Mouse (Mus musculus): ENCODE measurements at regions not wholly inside any gene's neighbourhood (a gene's known extent, or its start where the extent isn't known, plus 50 kb on each side); places are given as distances from the start of the nearest gene placed in this dataset.

DNA sequence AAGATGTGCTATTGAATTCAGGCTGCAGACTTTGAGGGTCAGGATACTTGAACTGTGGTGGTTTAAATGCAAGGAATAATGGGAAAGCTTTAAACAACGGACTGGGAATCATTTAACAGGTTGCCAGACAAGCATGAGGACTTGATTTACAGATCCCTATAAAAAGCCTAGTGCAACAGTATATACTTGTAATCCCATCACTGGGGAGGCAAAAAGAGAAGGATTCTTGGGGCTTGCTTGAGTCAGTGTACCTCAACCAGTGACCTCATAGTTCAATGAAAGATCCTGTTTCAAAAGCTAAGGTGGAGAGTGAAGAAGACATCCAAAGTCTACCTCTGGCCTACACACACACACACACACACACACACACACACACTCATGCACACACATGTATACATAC lies 99.8 kb downstream of the Lrrn1 start:
- H3K27me3 ChIP-seq (replicated peaks), result no peaks in the 10 kb centered on the region
- no peaks in the 10 kb centered on the region for H3K36me3 ChIP-seq
- H3K4me1 ChIP-seq, result no peaks in the 10 kb centered on the region
- H3K4me2 ChIP-seq, result no peak overlapping the region
- no peak overlapping the region for H3K9ac ChIP-seq
- no peak overlapping the region for H3K27ac ChIP-seq
- no peaks in the 10 kb centered on the region for H3K9me3 ChIP-seq
- 63% methylated on average over 1 of the region's 1 CpGs for WGBS
- no peak for ATAC-seq (ENCODE audit: insufficient read depth, low FRiP score, low read depth)
- H3K4me3 ChIP-seq (replicated peaks), result no peak overlapping the region

DNA sequence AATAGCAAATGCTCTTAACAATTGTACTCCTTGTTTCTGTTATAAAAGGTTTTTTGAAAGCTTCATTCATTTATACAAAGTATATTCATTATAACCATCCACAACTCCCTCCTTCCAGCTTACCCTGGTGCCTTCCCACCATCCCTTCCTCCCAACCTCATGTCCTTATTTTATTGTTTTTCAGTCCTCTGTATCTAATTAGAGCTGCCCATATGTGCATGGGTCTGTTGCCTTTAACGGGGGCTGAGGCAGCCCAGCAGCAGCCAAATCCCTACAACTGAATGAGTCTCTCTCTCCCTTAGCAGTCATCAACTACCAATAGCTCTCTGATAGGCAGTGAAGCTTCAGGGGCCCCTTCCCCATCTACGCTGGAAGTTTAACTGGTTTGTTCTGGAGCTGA lies 116.2 kb downstream of the Lrrn1 start:
- ATAC-seq (ENCODE audit: insufficient read depth, low FRiP score, low read depth), result no peak
- Histone ChIP-seq H3K27ac (no peak overlapping the region), H3K27me3 (replicated peaks) (no peaks in the 10 kb centered on the region), H3K9me3 (no peaks in the 10 kb centered on the region), H3K9ac (no peak overlapping the region), H3K4me3 (replicated peaks) (no peak overlapping the region), H3K4me2 (no peak overlapping the region), H3K36me3 (no peaks in the 10 kb centered on the region), H3K4me1 (no peaks in the 10 kb centered on the region)
- 80% methylated on average over 2 of the region's 2 CpGs for WGBS

DNA sequence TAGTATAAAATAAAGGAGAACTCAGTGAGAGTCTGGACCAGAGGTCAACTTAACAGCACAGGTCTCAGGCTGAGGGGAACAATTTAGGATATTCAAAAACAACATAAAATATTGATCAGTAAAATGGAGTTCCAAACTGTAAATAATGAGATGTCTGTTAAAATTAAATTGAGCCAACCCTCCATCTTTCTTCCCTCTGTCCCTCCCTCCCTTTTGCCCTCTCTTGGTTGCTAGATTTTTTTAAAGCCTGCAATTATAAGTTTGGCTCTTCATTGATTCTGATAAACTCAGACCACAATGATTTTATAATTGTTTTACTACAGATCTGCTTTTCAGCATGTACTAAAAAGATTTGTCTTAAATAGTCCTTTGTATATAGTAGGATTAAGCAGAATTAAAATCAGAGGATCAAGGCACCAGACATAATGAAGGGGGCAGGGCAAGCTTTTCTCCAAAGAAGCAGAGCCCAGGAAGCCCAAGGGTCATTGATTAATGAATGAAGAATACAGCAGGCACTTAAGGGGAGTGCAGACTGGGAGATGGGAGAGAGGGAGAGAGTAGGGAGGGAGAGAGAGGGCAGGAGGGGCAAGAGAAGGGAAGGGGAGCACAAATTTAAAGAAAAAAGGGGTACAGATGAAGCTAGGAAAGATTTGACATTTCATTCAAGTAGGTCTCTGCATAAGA lies 124.4 kb downstream of the Lrrn1 start:
- Histone ChIP-seq H3K36me3 (no peaks in the 10 kb centered on the region), H3K9me3 (no peaks in the 10 kb centered on the region), H3K4me2 (no peak overlapping the region), H3K9ac (no peak overlapping the region), H3K27me3 (replicated peaks) (no peaks in the 10 kb centered on the region), H3K4me3 (replicated peaks) (no peak overlapping the region), H3K27ac (no peak overlapping the region), H3K4me1 (no peaks in the 10 kb centered on the region)
- no peak for ATAC-seq (ENCODE audit: insufficient read depth, low FRiP score, low read depth)

DNA sequence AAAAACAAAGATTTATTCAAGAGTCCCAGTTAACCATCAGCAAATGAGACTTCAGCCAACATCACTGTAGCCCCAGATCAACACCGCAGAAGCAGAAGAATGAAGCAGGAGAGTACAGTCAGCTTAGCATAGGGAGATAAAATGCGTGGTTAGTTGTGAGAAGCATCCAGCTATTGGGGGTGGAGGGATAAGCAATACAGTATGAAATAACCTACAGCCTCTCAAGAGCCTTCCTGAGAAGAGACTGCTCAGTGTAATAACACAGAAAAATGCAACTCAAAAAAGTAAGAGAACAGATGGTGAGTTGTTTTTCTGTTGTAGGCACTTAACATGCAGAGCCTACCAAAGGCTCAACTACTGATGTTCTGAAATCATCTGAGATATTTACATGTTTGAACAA lies 128.2 kb downstream of the Lrrn1 start:
- Histone ChIP-seq H3K27me3 (replicated peaks) (no peaks in the 10 kb centered on the region), H3K4me1 (no peaks in the 10 kb centered on the region), H3K36me3 (no peaks in the 10 kb centered on the region), H3K27ac (no peak overlapping the region), H3K4me3 (replicated peaks) (no peak overlapping the region), H3K9ac (no peak overlapping the region), H3K9me3 (no peaks in the 10 kb centered on the region), H3K4me2 (no peak overlapping the region)
- ATAC-seq (ENCODE audit: insufficient read depth, low FRiP score, low read depth), result no peak
- 83% methylated on average over 2 of the region's 2 CpGs for WGBS

DNA sequence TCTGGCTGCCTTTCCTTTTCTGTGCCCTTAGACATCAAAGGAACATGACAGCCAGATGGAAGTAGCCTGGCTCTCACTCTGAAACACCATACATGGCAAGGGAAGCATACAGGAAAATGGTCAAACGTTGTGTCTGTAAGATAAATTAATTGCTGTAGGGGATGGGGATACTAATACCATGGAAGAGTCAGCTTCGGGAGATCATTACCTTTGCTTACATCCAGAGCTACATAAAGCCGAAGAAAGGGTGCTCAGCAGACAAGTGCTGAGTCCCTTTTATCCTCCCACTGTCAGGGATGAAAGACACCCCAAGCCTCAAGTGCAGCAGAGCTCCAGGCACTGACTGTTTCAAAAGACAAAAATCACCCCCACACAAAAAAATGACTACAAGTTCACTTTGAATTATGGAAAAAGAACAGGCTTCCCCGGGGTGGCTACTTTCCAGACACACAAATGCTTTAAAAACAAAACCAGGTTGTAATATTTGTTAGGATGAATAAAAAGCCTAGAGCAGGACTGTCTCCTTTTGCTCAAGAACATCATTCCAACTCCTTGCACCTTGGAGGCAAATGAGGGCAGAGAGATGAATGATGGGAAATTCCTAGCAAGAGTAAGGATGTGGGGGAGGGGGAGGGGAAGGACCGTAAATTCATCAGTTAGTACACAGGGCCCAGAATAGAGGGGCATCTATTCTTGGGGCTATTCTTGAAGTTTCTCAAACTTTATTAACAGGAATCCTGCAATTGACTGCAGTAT lies 131.6 kb downstream of the Lrrn1 start:
- Histone ChIP-seq H3K4me3 (replicated peaks) (no peak overlapping the region), H3K27me3 (replicated peaks) (no peaks in the 10 kb centered on the region), H3K4me2 (no peak overlapping the region), H3K9me3 (no peaks in the 10 kb centered on the region), H3K27ac (no peak overlapping the region), H3K4me1 (no peaks in the 10 kb centered on the region), H3K36me3 (no peaks in the 10 kb centered on the region), H3K9ac (no peak overlapping the region)
- ATAC-seq (ENCODE audit: insufficient read depth, low FRiP score, low read depth), result no peak
- WGBS, result 43% methylated on average over 5 of the region's 5 CpGs

DNA sequence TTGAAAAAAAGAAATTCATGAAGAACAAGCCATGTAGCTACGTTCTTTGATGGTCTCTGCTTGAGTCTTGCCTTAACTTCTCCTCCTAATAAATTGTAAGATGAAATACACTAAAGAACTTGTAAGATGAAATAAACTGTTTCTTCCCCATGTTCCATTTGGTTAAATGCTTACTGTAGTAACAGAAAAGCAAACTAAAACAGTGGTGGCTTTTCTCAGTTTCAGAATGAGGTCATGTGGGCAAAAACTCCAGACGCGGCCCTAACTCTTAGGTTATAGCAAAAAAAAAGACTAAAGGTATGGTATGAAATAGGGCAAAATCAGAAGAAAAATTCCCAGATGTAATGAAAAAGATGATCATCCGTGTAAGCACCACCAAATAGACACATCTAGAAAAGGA lies 169.7 kb downstream of the Lrrn1 start:
- no peak overlapping the region for H3K27ac ChIP-seq
- no peaks in the 10 kb centered on the region for H3K36me3 ChIP-seq
- no peaks in the 10 kb centered on the region for H3K4me1 ChIP-seq
- no peak overlapping the region for H3K4me3 ChIP-seq (replicated peaks)
- H3K9me3 ChIP-seq, result no peaks in the 10 kb centered on the region
- H3K4me2 ChIP-seq, result no peak overlapping the region
- H3K9ac ChIP-seq, result no peak overlapping the region
- ATAC-seq (ENCODE audit: insufficient read depth, low FRiP score, low read depth), result no peak
- 78% methylated on average over 4 of the region's 4 CpGs for WGBS
- H3K27me3 ChIP-seq (replicated peaks), result no peaks in the 10 kb centered on the region

DNA sequence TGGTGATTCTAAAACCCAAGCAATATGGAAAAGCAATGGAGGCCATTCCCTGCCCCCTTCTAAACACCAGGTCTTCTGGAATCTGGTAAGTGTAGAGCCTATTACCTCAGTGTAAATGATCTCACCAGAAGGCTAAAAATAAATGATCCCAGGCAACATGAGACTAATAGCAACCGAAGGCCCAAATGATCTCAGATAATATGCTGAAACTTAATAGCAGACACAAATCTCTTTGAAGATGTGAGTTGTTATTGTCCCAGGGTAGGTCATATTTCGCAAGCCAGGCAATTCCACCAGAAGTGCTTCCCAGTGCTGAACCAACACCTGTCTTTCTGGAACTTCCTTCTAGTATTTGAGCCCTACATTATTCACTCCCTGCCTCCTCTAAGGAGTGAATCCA lies 178.6 kb downstream of the Lrrn1 start:
- no peaks in the 10 kb centered on the region for H3K9me3 ChIP-seq
- H3K4me1 ChIP-seq, result no peaks in the 10 kb centered on the region
- no peak for ATAC-seq (ENCODE audit: insufficient read depth, low FRiP score, low read depth)
- H3K9ac ChIP-seq, result no peak overlapping the region
- no peaks in the 10 kb centered on the region for H3K36me3 ChIP-seq
- H3K27ac ChIP-seq, result no peak overlapping the region
- no peak overlapping the region for H3K4me3 ChIP-seq (replicated peaks)
- 49% methylated on average over 2 of the region's 2 CpGs for WGBS
- H3K27me3 ChIP-seq (replicated peaks), result no peaks in the 10 kb centered on the region
- H3K4me2 ChIP-seq, result no peak overlapping the region

DNA sequence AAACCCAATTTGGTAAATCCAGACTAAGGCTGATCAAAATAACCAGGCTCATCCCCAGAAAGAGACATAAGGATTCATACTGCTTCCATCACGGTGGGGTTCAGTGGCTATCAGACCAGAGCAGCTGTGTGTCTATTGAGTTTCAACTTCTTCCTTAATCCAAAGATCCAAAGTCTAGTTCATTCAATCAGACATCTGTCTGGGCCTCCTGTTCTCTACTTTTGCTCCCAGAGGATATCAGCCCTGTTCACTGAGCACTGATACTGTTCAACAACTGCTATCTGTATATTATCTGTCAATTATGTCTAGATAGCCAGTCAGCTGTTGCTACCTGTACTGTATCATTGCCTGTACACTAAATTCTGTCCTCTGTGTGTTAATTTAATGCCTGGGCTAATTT lies 179.0 kb downstream of the Lrrn1 start:
- H3K9me3 ChIP-seq, result no peaks in the 10 kb centered on the region
- H3K4me1 ChIP-seq, result no peaks in the 10 kb centered on the region
- 79% methylated on average over 1 of the region's 1 CpGs for WGBS
- no peak overlapping the region for H3K9ac ChIP-seq
- no peak for ATAC-seq (ENCODE audit: insufficient read depth, low FRiP score, low read depth)
- H3K4me3 ChIP-seq (replicated peaks), result no peak overlapping the region
- H3K36me3 ChIP-seq, result no peaks in the 10 kb centered on the region
- no peak overlapping the region for H3K27ac ChIP-seq
- H3K27me3 ChIP-seq (replicated peaks), result no peaks in the 10 kb centered on the region
- no peak overlapping the region for H3K4me2 ChIP-seq

DNA sequence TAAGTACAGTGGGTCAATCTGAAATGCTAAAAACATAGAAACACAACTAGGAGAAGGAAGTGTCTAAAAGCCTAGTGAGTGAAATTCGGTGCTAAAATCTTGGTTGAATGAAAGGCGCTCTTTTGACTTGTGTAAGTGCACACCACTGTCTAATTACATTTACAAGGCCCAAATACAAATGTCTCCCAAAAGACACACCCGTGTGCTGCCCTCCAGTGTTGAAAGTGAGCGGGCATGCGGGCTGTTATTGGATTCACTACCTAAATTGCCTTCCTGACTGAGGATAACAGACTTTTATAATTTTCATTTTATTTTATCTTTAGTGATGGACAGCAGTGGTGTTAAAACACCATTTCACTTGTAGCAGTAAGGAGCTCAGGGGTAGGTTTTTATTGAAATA lies 180.8 kb downstream of the Lrrn1 start:
- WGBS, result 79% methylated on average over 5 of the region's 5 CpGs
- Histone ChIP-seq H3K27me3 (replicated peaks) (no peaks in the 10 kb centered on the region), H3K36me3 (no peaks in the 10 kb centered on the region)

DNA sequence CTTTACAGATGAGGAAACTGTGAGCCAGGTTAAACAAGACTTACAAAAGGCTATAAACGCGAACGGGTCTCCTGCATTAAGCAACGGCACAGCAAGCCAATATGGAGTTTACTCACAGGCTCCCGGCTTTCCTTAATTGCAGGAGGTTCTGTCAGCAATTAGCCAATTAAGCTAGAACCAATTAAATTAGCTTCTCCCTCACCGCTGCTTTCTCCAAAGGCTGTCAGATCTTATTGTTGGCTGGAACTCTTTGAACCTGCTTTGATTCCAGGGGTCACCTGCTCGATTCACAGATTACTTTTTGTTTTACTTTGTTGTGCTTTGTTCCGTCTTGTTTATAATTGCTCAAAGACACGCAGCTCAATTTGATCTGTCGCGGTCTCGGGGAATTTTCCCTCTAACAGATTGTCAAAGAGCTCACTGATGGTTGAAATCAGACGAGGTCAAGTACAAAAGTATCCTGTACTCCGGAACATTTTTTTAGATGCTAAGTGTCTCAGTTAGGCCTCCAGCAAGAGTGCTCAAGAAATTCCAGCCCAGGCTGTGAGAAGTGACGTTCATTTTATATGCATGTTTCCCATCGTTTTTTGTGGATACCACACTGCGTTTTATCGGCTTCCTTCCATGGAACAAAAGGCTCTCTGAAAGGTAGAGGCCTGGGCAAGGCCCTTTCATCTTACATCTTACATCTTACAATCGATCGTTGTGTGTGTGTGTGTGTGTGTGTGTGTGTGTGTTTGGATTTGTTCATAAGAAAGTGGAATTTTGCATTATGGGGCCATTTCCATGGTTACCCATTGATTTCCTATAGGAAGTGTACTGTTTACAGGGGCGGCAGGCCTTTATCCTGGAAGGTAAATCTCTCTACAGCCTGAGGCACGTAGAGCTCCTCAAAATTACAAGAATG lies 181.9 kb downstream of the Lrrn1 start:
- WGBS, result 45% methylated on average over 22 of the region's 22 CpGs

More for the DNA sequence above, 180.8 kb downstream of the Lrrn1 start:
- no peaks in the 10 kb centered on the region for H3K4me1 ChIP-seq
- no peak for ATAC-seq (ENCODE audit: insufficient read depth, low FRiP score, low read depth)
- no peak overlapping the region for H3K4me3 ChIP-seq (replicated peaks)
- H3K4me2 ChIP-seq, result no peak overlapping the region
- no peaks in the 10 kb centered on the region for H3K9me3 ChIP-seq
- no peak overlapping the region for H3K9ac ChIP-seq
- no peak overlapping the region for H3K27ac ChIP-seq

DNA sequence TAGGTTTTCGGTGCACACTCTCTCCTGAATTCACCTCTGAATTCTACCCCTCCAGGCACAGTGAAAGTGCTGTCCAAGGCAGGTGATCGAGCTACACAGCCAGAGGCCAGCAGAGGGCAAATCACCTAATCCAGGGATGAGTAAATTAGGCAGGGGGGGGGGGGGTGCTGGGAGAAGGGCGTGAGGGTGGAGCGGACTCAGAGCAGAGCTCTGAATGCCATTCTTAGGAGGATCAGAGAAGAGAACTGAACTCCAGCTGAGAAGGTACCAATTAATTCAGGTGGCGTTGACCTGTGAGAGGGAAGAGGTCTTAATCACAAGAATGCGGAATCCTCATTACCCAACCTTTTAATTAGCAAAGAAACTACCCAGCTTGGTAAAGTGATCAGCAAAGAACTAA lies 183.5 kb downstream of the Lrrn1 start:
- 40% methylated on average over 4 of the region's 6 CpGs for WGBS
- H3K4me3 ChIP-seq (replicated peaks), result no peak overlapping the region
- no peaks in the 10 kb centered on the region for H3K9me3 ChIP-seq
- no peak overlapping the region for H3K27ac ChIP-seq
- ATAC-seq (ENCODE audit: insufficient read depth, low FRiP score, low read depth), result no peak
- no peak overlapping the region for H3K4me2 ChIP-seq
- H3K9ac ChIP-seq, result no peak overlapping the region
- H3K4me1 ChIP-seq, result no peaks in the 10 kb centered on the region
- H3K36me3 ChIP-seq, result no peaks in the 10 kb centered on the region
- H3K27me3 ChIP-seq (replicated peaks), result no peaks in the 10 kb centered on the region

More for the DNA sequence above, 181.9 kb downstream of the Lrrn1 start:
- H3K27ac ChIP-seq, result no peak overlapping the region
- H3K27me3 ChIP-seq (replicated peaks), result no peaks in the 10 kb centered on the region
- no peaks in the 10 kb centered on the region for H3K4me1 ChIP-seq
- no peaks in the 10 kb centered on the region for H3K9me3 ChIP-seq
- no peaks in the 10 kb centered on the region for H3K36me3 ChIP-seq
- H3K4me2 ChIP-seq, result no peak overlapping the region
- ATAC-seq (ENCODE audit: insufficient read depth, low FRiP score, low read depth), result no peak
- H3K9ac ChIP-seq, result no peak overlapping the region
- no peak overlapping the region for H3K4me3 ChIP-seq (replicated peaks)

DNA sequence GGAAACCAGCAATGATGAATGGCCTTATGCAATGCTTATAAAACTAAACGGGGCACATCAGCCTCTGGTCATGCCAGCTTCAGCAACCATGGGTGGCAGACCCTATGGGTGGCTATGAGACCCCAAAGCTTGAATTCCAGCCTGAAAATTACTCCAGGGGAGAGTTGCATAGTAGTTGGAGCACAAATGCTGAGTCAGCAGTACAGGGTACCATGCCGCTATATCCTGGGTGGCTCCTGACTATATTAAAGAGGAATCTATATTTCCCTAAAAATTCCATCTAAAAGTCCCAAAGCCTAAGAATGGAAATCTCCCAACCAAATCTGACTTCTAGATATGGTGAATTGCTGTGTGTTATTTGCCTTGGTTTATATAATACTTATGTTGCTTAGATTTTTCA lies 187.6 kb downstream of the Lrrn1 start:
- Histone ChIP-seq H3K9ac (no peak overlapping the region), H3K4me2 (no peak overlapping the region), H3K4me1 (no peaks in the 10 kb centered on the region), H3K9me3 (no peaks in the 10 kb centered on the region), H3K27ac (no peak overlapping the region), H3K27me3 (replicated peaks) (no peaks in the 10 kb centered on the region), H3K4me3 (replicated peaks) (no peak overlapping the region), H3K36me3 (no peaks in the 10 kb centered on the region)
- ATAC-seq (ENCODE audit: insufficient read depth, low FRiP score, low read depth), result no peak
- WGBS, result 87% methylated on average over 2 of the region's 2 CpGs
